Mouse (Mus musculus) Patski (cell line): ENCODE results near the gene Abhd17b. TPM values are rescaled to one million over a fixed set of nuclear protein-coding genes. Genes with fewer than 3 reads are reported as not detected.
A peak's percentile ranks its signal among the peaks of the same experiment; 100 is the strongest.

Source experiments
- ATAC-seq: fragments of 100-300 bp; one replicate; pipeline ENCODE4 v1.8.0; 2021
- CTCF ChIA-PET: fragments of 350-600 bp; sonication (Branson Sonifier 250); formaldehyde crosslinking; loops from one replicate; lab custom pipeline; 2022; ENCODE audit warnings: inconsistent platforms; lab: Charles Lee
- POLR2A ChIA-PET: fragments of 350-600 bp; sonication (Branson Sonifier 250); formaldehyde crosslinking; loops from one replicate; lab custom pipeline; 2022; ENCODE audit warnings: antibody characterized with exemption, inconsistent platforms; lab: Charles Lee
- DNase-seq: peaks from one replicate; pipeline ENCODE4 v3.0.0-alpha.2; 2011; ENCODE audit warnings: low read depth, low spot score
- H3K27me3 ChIP-seq: fragments of 371-371 bp; one replicate; pipeline ENCODE4 v1.5.1; 2021
- CTCF ChIP-seq: fragments of 100-300 bp; IDR thresholded peaks from one replicate; pipeline ENCODE4 v1.5.1; 2021
- in situ Hi-C: fragments of 300-500 bp; cut with MboI; formaldehyde crosslinking; loops from 3 replicates; pipeline ENCODE4 v1.11.1; 2018; ENCODE audit warnings: low pct_unique_long_range_greater_than_20kb, mixed read lengths
- polyA plus RNA-seq: library from polyadenylated mRNA; unstranded; gene quantifications from one replicate; pipeline ENCODE4 v1.2.3, GENCODE M21; 2021

The Abhd17b gene
- polyA plus RNA-seq, 1 experiment from 2014 or later, result 33.2 TPM

DNA sequence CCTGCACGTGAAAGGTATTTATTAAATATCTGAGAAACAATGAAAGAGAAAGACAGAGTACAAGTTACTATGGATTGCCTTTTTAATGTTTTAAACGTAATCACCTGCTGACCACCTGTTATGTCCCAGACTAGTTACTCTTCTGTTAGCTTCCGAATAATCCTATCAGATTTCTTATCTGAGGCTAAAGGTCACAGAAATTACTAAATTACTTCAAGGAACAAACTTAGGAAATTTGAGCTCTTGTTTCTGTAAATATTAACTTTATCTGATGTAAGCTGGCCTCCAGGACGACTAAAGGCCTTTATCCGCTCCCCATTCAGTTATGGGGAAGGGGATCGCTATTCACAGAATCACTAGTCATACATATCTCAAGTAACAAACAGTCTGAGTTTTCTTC is 1.3 kb upstream of the Abhd17b start:
- ATAC-seq (no peak), DNase-seq (no peak)
- CTCF ChIA-PET, result no interaction called here
- POLR2A ChIA-PET, result no interaction called here
- TF ChIP-seq CTCF, result no peak
- H3K27me3 ChIP-seq, result no peaks in the 10 kb centered on the region
- in situ Hi-C loops, result loop anchor here (25.0 kb wide), 2 partner anchors 1039 to 1264 kb away; partner anchors contain the start of gene Anxa1

DNA sequence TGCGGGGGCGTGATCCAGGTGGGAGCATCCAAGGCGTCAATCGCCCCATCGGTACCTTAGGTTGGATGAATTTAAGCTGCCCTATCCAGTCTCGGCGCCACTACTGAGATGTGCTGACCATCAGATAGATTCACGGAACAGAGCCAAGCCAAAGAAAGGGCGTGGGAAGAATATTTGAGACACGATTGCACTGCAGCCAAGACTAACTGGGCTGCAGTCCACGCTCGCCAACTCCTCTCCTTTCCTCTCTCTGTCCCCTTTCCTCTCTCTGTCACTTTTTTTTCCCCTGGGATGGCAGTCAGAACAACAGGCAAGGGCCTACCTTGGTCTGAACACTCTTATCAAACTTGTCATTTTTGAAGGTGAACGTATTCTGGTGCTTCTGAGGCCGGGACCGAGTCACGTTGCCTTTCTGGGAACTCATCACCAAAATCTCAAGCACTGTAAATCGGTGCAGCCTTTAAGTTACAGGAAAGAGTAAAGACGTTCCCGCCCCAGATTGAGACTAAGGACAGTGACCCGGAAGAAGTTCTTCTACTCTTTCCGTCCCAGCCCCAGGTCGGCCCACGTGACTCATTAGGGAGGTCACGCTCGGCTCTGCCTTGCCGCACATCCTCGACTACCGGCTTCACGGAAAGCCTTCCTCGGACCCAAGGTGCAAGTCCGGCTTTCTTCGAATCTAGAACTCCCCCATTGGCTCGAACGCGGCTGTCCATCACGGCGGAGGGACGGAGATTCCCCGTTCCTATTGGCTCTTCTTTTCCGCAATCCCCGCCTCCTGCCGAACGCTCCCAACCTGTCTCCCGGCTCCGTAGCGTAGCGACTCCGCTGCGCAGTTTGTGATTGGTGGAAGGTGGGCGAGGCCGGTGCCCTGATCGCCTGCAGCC is 457 bp upstream of the Abhd17b start, which contains the start of gene 1110059E24Rik:
1110059E24Rik (minus strand) TSS at position 692 of the 887 bp plus-strand sequence.
- peak; percentile 97 for DNase-seq
- CTCF ChIA-PET, result interaction anchor here (1.3 to 1.4 kb wide), 2 partner anchors 12 to 83 kb away, joined by 3 read pairs; no protein-coding TSS in a partner anchor
- POLR2A ChIA-PET, result interaction anchor here (0.6 kb wide), 1 partner anchor 67 kb away, joined by 8 read pairs; no protein-coding TSS in a partner anchor
- no peak for TF ChIP-seq CTCF
- in situ Hi-C loops, result loop anchor here (25.0 kb wide), 2 partner anchors 1040 to 1265 kb away; partner anchors contain the start of gene Anxa1
- H3K27me3 ChIP-seq, result no peaks in the 10 kb centered on the region
- ATAC-seq, result peak; percentile 99

DNA sequence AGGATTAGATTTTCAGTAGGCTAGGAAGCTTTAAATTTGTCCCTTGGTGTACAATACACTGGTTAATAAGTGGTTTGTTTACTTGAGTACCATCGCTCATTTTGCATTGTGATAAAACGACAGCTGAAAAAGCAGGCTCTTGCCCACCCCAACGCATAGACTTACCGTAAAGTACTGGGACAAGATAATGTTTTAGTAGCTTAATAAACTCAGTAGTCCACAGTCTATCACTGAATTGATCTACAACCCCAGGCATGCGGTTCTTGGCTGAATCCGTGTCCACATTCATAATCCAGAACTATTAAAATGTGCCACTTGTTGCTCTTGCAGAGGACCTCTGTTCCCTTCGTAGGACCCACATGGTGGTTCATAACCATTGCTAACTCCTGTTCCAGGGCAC is 1.8 kb downstream of the Abhd17b start:
- in situ Hi-C loops, result loop anchor here (25.0 kb wide), 2 partner anchors 1042 to 1267 kb away; partner anchors contain the start of gene Anxa1
- H3K27me3 ChIP-seq, result no peaks in the 10 kb centered on the region
- CTCF ChIA-PET, result interaction anchor here (1.2 to 1.7 kb wide), 2 partner anchors 9 to 10 kb away, joined by 5 to 10 read pairs; no protein-coding TSS in a partner anchor
- POLR2A ChIA-PET, result no interaction called here
- DNase-seq (no peak), ATAC-seq (no peak)
- no peak for TF ChIP-seq CTCF

DNA sequence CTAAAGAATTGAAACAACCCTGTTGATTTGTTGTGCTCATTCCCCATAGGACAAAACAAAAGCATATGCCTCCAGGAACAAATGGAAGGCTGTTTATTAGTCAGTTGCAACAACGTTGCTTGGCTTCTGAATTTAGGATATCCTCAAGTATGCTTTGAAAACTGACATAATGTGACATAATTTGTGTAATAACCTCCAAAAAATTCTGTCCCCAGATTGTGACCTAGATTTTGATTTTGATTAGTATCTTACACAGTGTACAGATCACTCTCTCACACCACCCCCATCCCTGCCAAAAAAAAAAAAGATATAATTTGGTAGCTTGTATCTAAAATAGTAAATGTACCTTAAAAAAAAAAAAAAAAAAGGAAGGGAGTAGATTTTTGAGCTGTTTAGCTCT is 7.7 kb downstream of the Abhd17b start:
- ChIA-PET POLR2A (no interaction called here), CTCF (interaction anchor here (0.7 to 1.5 kb wide), 3 partner anchors 10 to 18 kb away, joined by 3 to 4 read pairs (median 3); no protein-coding TSS in a partner anchor)
- in situ Hi-C loops, result loop anchor here (25.0 kb wide), 2 partner anchors 1048 to 1273 kb away; partner anchors contain the start of gene Anxa1
- no peak for TF ChIP-seq CTCF
- DNase-seq (no peak), ATAC-seq (no peak)
- no peaks in the 10 kb centered on the region for H3K27me3 ChIP-seq

DNA sequence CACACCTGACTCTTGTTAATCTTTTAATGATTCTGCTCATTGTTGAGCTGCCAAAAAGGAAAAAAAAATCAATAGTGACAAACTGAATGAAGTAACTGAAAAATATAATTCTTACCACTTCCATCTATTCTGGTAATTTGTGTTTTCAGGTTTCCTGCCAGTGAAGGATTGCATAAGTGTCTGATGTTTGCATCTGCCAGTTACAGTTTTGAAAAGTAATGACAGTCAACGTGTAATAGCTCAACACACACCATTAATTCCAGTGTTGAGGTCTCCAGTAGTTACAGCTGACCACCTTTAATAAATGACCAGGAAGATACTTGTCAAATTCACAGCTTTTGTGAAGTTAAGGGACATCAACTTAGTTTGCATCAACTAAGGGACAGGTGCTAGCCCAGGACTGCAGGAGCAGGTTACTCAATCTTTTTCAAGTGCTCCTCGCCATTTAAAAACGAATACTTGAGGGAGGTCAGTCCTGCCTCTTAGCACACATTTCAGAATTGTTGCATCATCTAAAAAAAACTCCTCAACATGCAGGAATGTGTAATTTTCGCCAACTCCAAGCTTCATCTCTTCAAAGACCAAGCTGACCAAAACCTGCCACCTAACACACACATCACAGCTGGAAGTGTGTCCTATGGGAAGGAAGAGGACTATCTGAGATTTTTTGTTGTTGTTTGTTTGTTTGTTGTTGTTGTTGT is 10.9 kb downstream of the Abhd17b start:
- in situ Hi-C loops, result loop anchor here (25.0 kb wide), 2 partner anchors 1052 to 1277 kb away; partner anchors contain the start of gene Anxa1
- no peak for TF ChIP-seq CTCF
- POLR2A ChIA-PET, result interaction anchor here (0.6 kb wide), 2 partner anchors 10 to 79 kb away, joined by 8 read pairs; no protein-coding TSS in a partner anchor
- CTCF ChIA-PET, result interaction anchor here (0.8 to 2.8 kb wide), 4 partner anchors 8 to 18 kb away, joined by 3 to 10 read pairs (median 4); no protein-coding TSS in a partner anchor
- ATAC-seq, result peak; percentile 70
- no peak for DNase-seq
- H3K27me3 ChIP-seq, result no peaks in the 10 kb centered on the region

DNA sequence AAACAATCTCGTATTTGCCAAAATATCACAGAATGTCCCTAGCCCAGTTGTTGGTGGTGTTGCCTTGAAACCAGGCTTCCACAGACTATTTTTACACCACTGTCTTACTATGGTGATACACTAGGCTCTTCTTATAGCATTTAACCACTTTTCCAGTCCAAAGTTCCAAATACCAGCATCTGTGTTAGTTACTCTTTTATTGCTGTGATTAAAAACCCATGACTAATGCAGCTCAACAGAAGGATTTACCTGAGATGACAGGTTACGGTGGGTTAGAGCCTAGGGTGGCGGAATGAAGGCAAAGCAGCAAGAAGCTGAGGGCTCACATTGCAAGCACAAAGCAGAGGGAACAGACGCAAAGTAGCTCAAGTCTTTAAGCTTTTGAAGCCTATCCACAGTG is 16.7 kb downstream of the Abhd17b start:
- in situ Hi-C loops, result loop anchor here (25.0 kb wide), 2 partner anchors 1057 to 1282 kb away; partner anchors contain the start of gene Anxa1
- TF ChIP-seq CTCF, result no peak
- ATAC-seq, result no peak
- ChIA-PET CTCF (interaction anchor here (1.4 kb wide), 1 partner anchor 14 kb away, joined by 3 read pairs; no protein-coding TSS in a partner anchor), POLR2A (no interaction called here)
- no peak for DNase-seq
- no peaks in the 10 kb centered on the region for H3K27me3 ChIP-seq

DNA sequence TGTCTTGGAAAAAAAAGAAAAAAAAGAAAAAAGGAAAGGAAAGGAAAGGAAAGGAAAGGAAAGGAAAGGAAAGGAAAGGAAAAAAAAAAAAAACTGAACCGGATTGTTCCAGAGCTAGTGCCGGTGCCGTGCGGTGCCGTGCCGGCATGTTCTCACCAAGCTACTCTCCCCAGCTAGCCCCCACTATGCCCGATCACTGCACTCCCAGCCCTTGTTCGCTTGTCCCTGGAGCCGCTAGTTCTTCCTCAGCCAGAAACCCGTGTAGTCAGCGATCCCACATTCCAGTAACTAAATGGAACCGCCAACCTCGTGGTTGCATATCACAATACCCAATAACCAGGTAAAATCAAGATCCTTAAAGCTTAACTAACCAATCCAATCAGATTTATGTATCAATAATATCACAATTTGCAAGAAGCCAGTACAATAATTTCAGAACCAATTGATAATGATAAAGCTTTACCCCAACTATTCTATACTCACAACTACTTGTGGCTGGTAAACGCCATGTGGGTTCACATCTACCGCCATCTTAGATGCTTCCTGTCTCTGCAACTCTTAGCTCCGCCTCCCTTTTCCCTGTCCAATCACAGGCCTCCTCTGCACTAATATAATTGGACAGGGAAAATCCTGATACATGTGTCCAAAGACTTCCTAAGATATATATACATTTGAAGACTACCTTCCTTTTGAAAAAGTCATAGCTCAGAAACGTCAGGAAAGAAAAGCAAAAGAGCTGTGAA is 21.5 kb downstream of the Abhd17b start:
- TF ChIP-seq CTCF, result no peak
- ATAC-seq (no peak), DNase-seq (no peak)
- in situ Hi-C loops, result loop anchor here (25.0 kb wide), 2 partner anchors 1062 to 1287 kb away; partner anchors contain the start of gene Anxa1
- ChIA-PET CTCF (interaction anchor here (0.8 to 0.9 kb wide), 3 partner anchors 11 to 22 kb away, joined by 3 to 4 read pairs (median 3); no protein-coding TSS in a partner anchor), POLR2A (interaction anchor here (0.6 kb wide), 1 partner anchor 11 kb away, joined by 8 read pairs; no protein-coding TSS in a partner anchor)
- no peaks in the 10 kb centered on the region for H3K27me3 ChIP-seq

DNA sequence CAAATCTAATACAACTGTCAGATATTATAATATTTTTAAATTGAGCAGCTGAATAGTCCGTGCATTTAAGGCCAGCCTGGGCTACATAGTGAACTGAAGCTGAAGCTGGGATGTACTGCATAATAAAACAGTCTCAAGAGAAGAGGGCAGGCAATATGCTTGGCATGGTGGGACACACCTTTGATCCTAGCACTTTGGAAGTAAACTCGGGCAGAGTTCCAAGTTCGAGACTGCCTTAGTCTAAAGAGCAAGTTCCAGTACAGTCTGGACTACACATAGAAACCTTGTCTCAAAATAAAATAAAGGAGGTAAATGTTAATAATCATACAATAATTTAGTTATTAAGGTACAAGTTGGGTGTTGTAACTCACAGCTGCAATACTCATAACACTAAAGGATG is 27.1 kb downstream of the Abhd17b start:
- CTCF ChIA-PET, result no interaction called here
- in situ Hi-C loops, result no loop called here

DNA sequence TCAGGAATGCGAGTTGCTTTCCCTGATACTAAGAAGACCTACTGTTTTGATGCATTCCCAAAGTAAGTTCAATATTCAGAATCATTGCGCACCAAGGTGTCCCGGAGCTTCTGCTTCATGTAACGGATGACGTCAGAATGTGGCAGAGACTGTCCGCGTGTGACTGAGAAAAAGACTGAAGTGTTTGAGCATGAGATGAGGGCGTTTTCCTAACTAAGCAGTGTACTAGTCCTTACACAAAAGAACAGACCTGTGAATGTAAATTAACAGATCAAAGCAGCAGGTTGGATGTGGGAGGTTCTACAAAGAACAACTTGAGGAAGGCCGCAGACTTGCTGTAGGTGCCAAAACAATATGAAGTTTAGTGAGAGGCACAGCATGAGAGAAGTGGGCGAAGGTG is 28.0 kb downstream of the Abhd17b start:
- no peak for ATAC-seq
- in situ Hi-C loops, result no loop called here
- ChIA-PET CTCF (interaction anchor here (0.6 to 1.0 kb wide), 2 partner anchors 17 to 24 kb away, joined by 3 to 4 read pairs; no protein-coding TSS in a partner anchor), POLR2A (no interaction called here)
- no peaks in the 10 kb centered on the region for H3K27me3 ChIP-seq
- no peak for TF ChIP-seq CTCF
- no peak for DNase-seq

More for the DNA sequence above, 27.1 kb downstream of the Abhd17b start:
- no peak for ATAC-seq
- no peaks in the 10 kb centered on the region for H3K27me3 ChIP-seq
- POLR2A ChIA-PET, result no interaction called here
- DNase-seq, result no peak
- TF ChIP-seq CTCF, result no peak
